Mouse (Mus musculus) limb, embryonic 14.5 days (tissue): Measurements from ENCODE around the gene Tcl1b2. TPM values are rescaled to one million over a fixed set of nuclear protein-coding genes. Genes with fewer than 3 reads are reported as not detected.
"Not testable (repeated sequence)": the region's sequence is repeated elsewhere in the genome, so short reads cannot be mapped to it uniquely, and the experiment has no call there.

ENCODE experiments used
- ATAC-seq: fragments of 200-750 bp; cut with Nextera tagmentation; 2 replicates; pipeline ENCODE4 v1.8.0; 2017; ENCODE audit warnings: low read depth, moderate number of reproducible peaks, moderate TSS enrichment; ENCODE audit not compliant: low FRiP score
- DNase-seq: peaks from one replicate; pipeline ENCODE4 v3.0.0-alpha.2; 2015; ENCODE audit warnings: low spot score
- H3K27ac ChIP-seq: fragments of 300-500 bp; sonication (generic); replicated peaks from 2 replicates; pipeline ENCODE4 v1.5.1; 2014; ENCODE audit warnings: low read depth, mild to moderate bottlenecking, low read length, moderate library complexity, mixed read lengths
- H3K27me3 ChIP-seq: fragments of 300-500 bp; sonication (generic); 2 replicates; pipeline ENCODE4 v1.6.1; 2014; ENCODE audit warnings: low read length, mixed read lengths; ENCODE audit not compliant: control insufficient read depth, insufficient read depth
- H3K36me3 ChIP-seq: fragments of 300-500 bp; sonication (generic); 2 replicates; pipeline ENCODE4 v1.6.1; 2014; ENCODE audit warnings: mild to moderate bottlenecking, low read length, moderate library complexity, mixed read lengths; ENCODE audit not compliant: control insufficient read depth, insufficient read depth
- H3K4me1 ChIP-seq: fragments of 300-500 bp; sonication (generic); 2 replicates; pipeline ENCODE4 v1.6.1; 2014; ENCODE audit warnings: antibody characterized with exemption, low read length, mixed read lengths; ENCODE audit not compliant: control insufficient read depth, insufficient read depth
- H3K4me2 ChIP-seq: fragments of 300-500 bp; sonication (generic); replicated peaks from 2 replicates; pipeline ENCODE4 v1.6.1; 2014; ENCODE audit warnings: low read depth, mild to moderate bottlenecking, low read length, moderate library complexity; ENCODE audit not compliant: severe bottlenecking
- H3K4me3 ChIP-seq: fragments of 300-500 bp; sonication (generic); replicated peaks from 2 replicates; pipeline ENCODE4 v1.5.1; 2014; ENCODE audit warnings: low read length
- H3K9ac ChIP-seq: fragments of 300-500 bp; sonication (generic); 2 replicates; pipeline ENCODE4 v1.6.1; 2014; ENCODE audit warnings: mild to moderate bottlenecking, low read depth, low read length, moderate library complexity; ENCODE audit not compliant: severe bottlenecking
- H3K9me3 ChIP-seq: fragments of 300-500 bp; sonication (generic); 2 replicates; pipeline ENCODE4 v1.6.1; 2016; ENCODE audit warnings: low read length; ENCODE audit not compliant: control insufficient read depth
- POLR2A ChIP-seq: fragments of 200-500 bp; IDR thresholded peaks from 2 replicates; pipeline ENCODE4 v1.8.0; 2012; ENCODE audit warnings: inconsistent platforms, mild to moderate bottlenecking, moderate library complexity, borderline replicate concordance; ENCODE audit not compliant: insufficient read depth, insufficient read length; ENCODE audit errors: extremely low read depth
- WGBS: fragments of 180-500 bp; shearing (Covaris S2); extraction: QIAGEN DNeasy Blood & Tissue Kit; methylation state at CpG from one replicate; pipeline ENCODE4 v1.1.7; 2014; 5-methylcytosine and 5-hydroxymethylcytosine counted together
- polyA plus RNA-seq, 2 experiments: library from polyadenylated mRNA; depleted of rRNA in 1 of 2; stranded (reverse) in 1 of 2; unstranded in 1 of 2; fragments of >200 nt; fragmentation: Nextera tagmentation in 1 of 2; extraction: Ambion mirVana in 1 of 2; gene quantifications; 2 replicates each; pipeline versions ENCODE4 v1.2.1 to v1.2.3; 2012 to 2014

Gene Tcl1b2
- polyA plus RNA-seq, 2 experiments = 0.05 TPM; not detected in 1

GRCm38 (mm10) chr12:105173366-105173765 is 27.6 kb downstream of the Tcl1b2 start:
- no peak for ATAC-seq
- H3K27me3 ChIP-seq = no peaks in the 10 kb centered on the region
- 68% methylated on average over 2 of the region's 2 CpGs for whole genome bisulfite sequencing
- H3K9ac ChIP-seq = no peak overlapping the region
- no peak overlapping the region for H3K4me2 ChIP-seq
- H3K36me3 ChIP-seq = no peaks in the 10 kb centered on the region
- H3K4me1 ChIP-seq = no peaks in the 10 kb centered on the region
- TF ChIP-seq POLR2A = no peak
- H3K27ac ChIP-seq = no peak overlapping the region
- no peak for DNase-seq
- H3K9me3 ChIP-seq = no peaks in the 10 kb centered on the region
- H3K4me3 ChIP-seq = no peak overlapping the region

GRCm38 (mm10) chr12:105174318-105174717 is 28.5 kb downstream of the Tcl1b2 start:
- H3K4me2 ChIP-seq, H3K27me3 ChIP-seq, H3K36me3 ChIP-seq, H3K4me1 ChIP-seq, H3K9ac ChIP-seq, DNase-seq, H3K4me3 ChIP-seq, ATAC-seq, H3K27ac ChIP-seq, H3K9me3 ChIP-seq: not testable (repeated sequence)
- 31% methylated on average over 2 of the region's 2 CpGs for WGBS

DNA sequence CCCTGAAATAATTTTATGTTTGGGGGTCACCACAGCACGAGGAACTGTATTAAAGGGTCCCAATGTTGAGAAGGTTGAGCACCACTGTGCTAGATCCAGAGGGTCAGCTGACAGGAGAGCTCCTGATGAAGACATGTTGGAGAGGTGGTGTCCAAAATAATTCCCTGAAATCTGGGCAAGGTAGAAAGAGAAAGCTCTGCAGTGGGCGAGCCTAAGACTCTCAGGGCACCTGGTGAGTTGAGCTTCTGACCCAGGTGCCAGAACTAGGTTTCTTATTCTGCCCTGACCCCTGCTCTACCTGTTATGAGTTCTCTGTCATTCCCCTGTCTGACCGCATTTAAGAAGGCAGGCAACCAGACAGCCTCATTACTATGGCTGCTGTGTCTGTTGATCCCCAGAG is 30.2 kb downstream of the Tcl1b2 start, which contains the start of gene Tcl1b5:
Gene Tcl1b5 (plus strand): TSS at position 301 of the 400 bp plus-strand sequence.
- not testable (repeated sequence) for DNase-seq, H3K27me3 ChIP-seq, ATAC-seq, H3K4me1 ChIP-seq, H3K27ac ChIP-seq, H3K4me3 ChIP-seq, H3K9ac ChIP-seq, H3K36me3 ChIP-seq, H3K9me3 ChIP-seq, H3K4me2 ChIP-seq
- WGBS = 61% methylated on average over 3 of the region's 3 CpGs

GRCm38 (mm10) chr12:105181040-105181644 is 35.3 kb downstream of the Tcl1b2 start:
- not testable (repeated sequence) for H3K4me3 ChIP-seq, H3K4me1 ChIP-seq, DNase-seq, H3K27ac ChIP-seq, H3K36me3 ChIP-seq, H3K9ac ChIP-seq, H3K4me2 ChIP-seq, ATAC-seq, H3K9me3 ChIP-seq, H3K27me3 ChIP-seq
- WGBS = 62% methylated on average over 4 of the region's 4 CpGs

- H3K36me3 ChIP-seq, ATAC-seq, H3K4me3 ChIP-seq, H3K4me2 ChIP-seq, H3K27me3 ChIP-seq, H3K4me1 ChIP-seq, H3K9me3 ChIP-seq, H3K9ac ChIP-seq, H3K27ac ChIP-seq, DNase-seq: not testable (repeated sequence)
- 40% methylated on average over 2 of the region's 2 CpGs for WGBS
Measured at GRCm38 (mm10) chr12:105188980-105189379, 43.2 kb downstream of the Tcl1b2 start.

DNA sequence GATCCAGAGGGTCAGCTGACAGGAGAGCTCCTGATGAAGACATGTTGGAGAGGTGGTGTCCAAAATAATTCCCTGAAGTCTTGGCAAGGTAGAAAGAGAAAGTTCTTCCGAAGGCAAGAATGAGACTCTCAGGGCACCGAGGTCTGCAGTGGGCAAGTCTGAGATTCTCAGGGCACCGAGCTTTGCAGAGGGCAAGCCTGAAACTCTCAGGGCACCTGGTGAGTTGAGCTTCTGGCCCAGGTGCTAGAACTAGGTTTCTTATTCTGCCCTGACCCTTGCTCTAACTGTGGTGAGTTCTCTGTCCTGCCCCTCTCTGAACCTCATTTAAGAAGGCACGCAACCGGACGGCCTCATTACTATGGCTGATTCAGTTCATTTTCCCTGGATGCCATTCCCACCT is 44.9 kb downstream of the Tcl1b2 start, which contains the start of gene Tcl1b3:
Gene Tcl1b3 (plus strand): TSS at position 301 of the 400 bp plus-strand sequence.
- not testable (repeated sequence) for H3K36me3 ChIP-seq, H3K9ac ChIP-seq, H3K4me1 ChIP-seq, DNase-seq, H3K27ac ChIP-seq, H3K9me3 ChIP-seq, H3K4me2 ChIP-seq, H3K4me3 ChIP-seq, ATAC-seq, H3K27me3 ChIP-seq
- WGBS = 92% methylated on average over 6 of the region's 6 CpGs

GRCm38 (mm10) chr12:105199684-105200497 is 54.1 kb downstream of the Tcl1b2 start:
- not testable (repeated sequence) for H3K27me3 ChIP-seq, H3K9me3 ChIP-seq, DNase-seq, H3K27ac ChIP-seq, ATAC-seq, H3K9ac ChIP-seq, H3K4me1 ChIP-seq, H3K4me3 ChIP-seq, H3K4me2 ChIP-seq, H3K36me3 ChIP-seq
- WGBS = 72% methylated on average over 7 of the region's 7 CpGs

DNA sequence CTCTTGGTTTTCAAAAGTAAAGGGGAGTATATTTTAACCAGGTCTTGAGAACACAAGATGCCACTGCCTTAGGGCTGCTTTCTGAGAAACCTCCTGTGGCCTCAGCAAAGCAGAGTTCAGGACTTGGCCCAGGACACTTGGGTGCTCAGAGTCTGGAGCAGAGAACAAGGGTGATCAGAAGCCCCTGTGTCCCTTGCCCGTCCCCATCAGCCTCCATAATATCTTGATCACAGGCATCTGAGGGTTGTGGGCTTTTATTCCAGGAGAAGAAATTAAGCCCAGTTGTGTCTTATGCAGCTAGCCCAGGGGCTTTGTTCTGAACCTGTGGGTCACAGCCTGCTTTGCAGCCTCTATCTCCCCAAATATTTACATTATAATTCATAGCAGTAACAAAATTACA is 55.8 kb downstream of the Tcl1b2 start, which contains the start of gene Tcl1b4:
Gene Tcl1b4 (plus strand): TSS at position 301 of the 400 bp plus-strand sequence.
- not testable (repeated sequence) for DNase-seq, H3K27me3 ChIP-seq, ATAC-seq, H3K27ac ChIP-seq, H3K9ac ChIP-seq, H3K36me3 ChIP-seq, H3K4me3 ChIP-seq, H3K4me2 ChIP-seq, H3K9me3 ChIP-seq, H3K4me1 ChIP-seq
- WGBS = 57% methylated on average over 1 of the region's 1 CpGs
